Mouse (Mus musculus): Measurements from ENCODE around the gene Gm3854. TPM values are rescaled to one million over a fixed set of nuclear protein-coding genes. Genes with fewer than 3 reads are reported as not detected.
"Not testable (repeated sequence)": the region's sequence is repeated elsewhere in the genome, so short reads cannot be mapped to it uniquely, and the experiment has no call there.

The Gm3854 gene
- total RNA-seq (2021): under 1 TPM; 0.18 to 0.32 TPM
- long read RNA-seq, experiment 1, partial matches to known transcripts: 0 of 1 reads
- long read RNA-seq, experiment 1, other reads (novel, unspliced or antisense): 1 of 1 reads
- long read RNA-seq, experiment 2: 0 reads

DNA sequence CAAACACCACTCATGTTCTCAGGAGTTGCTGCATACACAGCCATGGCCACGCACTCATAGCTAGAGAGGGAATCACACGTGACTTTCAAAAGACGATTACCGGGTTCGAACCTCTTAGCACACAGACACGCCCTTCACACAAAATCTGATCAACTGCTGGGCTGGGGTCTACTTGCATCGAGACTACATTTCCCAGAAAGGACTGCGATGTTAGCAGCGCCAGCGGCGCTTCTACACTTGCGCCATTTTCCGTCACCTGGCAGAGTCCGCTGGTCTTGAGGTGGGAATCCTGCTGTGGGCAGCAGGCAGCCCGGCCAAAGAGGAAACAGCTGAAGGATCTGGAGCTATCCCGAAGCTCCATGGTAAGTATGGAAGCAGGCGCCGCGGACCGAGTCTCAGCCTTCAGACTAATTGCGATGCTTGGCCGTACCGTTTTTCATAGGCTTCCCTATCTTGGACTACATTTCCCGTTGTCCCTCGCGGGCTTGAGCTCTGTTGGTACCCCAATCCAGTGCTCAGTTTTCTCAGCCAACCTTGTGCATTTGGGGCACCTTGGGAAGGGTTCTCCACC lies at the start of gene Gm3854:
Gene Gm3854 (plus strand): TSS at position 259 of the 571 bp plus-strand sequence.
- intact Hi-C loops (cut with DNase I): no loop called here
- DNase-seq: peak in 1 of 2 experiments; percentile 34

DNA sequence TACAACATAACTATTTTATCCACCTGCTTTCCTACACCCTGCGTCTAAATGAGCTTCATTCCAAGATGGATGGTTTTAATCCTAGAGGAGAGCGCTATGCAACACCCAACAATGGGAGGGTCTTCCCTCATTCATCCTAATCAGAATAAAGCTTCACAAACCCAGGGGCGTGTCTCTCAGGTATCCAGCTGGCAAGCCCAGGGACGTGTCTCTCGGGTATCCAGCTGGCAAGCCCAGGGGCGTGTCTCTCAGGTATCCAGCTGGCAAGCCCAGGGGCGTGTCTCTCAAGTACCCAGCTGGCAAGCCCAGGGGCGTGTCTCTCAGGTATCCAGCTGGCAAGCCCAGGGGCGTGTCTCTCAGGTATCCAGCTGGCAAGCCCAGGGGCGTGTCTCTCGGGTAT lies 42.8 kb upstream of the Gm3854 start:
- intact Hi-C loops (cut with DNase I); DNase-seq: not testable (repeated sequence)

DNA sequence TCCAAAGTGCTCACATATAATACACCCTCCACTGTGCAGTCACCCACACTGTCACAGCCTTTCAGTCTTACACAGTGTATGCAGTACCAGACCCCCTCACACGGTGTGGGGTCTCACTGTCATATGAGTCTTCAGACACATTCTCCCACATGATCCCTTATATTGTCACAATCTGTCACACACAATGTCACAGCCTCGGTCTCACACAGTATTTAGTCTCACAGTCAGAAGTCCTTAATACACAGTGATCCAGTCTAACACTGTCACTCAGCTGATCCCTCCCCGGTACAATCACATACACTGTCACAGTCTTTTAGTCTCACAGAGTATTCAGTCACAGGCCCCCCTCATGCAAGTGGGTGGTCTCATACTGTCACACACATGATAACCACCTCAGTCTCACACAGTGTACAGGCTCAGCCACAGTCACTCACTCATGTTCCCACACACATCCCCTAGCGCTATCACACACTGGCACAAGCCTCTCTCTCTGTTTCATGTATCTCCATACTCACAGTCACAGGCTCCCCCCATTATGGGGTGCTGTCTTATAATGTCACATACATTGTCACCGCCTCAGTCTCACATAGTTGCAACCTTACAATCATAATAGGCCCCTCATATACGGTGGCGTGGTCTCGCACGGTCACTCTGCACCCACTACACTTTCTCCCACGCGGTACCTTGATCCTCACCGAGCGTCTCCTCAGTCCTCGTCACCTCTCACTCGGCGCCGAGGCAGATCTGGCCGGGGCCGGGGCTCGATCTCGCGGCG lies 12.9 kb upstream of the Gm3854 start:
- intact Hi-C loops (cut with DNase I): loop anchor here (5.0 kb wide), 1 partner anchor 43 kb away; the partner anchor contains the start of gene Zfp667
- DNase-seq: no peak

DNA sequence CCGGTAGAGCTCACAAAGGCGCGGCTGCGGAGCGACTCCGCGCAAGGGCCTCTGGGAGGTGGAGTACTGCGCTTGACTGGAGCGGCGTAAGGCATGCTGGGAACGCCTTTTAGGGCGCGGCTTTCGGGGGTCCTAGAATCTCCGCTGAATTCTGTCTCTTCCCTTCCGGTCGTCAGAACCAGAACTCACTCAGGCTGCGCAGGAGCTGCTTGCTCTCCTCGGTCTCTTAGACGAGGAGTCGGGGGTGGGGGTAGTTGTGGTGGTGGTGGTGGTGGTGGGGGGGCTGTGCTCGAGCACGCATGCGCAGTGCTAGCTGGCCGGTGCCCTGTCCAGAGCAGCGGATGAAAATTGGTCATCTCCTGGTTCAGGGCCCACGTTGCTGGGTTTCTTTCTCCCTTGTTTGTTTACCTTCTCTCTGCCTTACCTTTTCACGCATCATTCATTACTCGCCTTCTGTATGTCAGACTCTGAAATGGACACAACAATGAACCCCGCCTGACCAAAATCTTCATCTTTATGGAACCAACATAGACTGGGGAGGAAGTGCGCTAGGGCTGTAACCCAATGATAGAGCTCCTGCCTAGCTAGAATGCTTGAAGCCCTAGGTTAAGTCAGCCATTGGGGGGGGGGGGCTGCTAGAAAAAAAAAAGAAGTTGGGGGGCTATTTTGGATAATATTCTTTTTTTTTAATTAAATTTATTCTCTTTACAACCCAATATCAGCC lies 12.2 kb upstream of the Gm3854 start, which contains the start of gene Zfp583:
Gene Zfp583 (minus strand): TSS at position 53 of the 724 bp plus-strand sequence.
- intact Hi-C loops (cut with DNase I): loop anchor here (5.0 kb wide), 1 partner anchor 44 kb away; the partner anchor contains the start of gene Zfp667
- DNase-seq: peak; percentile 68 to 70

DNA sequence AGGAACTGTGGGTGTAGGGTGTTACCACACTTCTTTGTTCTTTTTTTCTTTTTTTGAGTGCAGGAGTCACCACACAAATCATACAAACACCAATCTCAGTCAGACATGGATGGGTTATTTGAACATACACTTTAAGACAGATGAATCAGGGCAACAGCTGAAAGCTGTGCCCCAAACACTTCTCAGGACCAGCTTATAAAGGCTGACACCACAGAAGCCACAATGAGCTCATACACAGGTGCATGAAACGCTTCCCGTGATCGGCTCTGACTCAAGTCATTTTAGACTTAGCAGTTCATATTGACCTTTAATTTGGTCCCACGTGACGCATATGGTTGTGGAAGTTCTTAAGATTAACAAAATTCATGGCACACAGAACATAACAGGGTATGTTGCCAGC lies 3.7 kb upstream of the Gm3854 start:
- intact Hi-C loops (cut with DNase I): no loop called here

DNA sequence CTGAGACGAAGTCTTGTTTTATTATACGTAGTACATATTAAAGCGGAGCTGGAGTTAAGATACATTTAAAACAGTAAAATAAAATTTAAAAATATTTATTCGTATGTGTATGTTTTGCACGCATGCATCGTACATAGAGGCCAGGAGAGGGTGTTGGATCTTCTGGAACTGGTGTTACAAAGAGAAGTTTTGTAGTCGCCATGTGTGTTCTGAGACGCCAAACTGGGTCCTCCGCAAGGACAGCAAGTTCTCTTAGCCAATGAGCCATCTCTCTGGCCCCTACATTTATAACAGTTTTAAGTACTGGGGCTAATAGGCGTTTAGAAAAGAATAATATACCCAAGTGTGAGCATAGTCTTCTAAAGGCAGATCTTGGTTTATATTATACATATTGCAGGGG lies 565 bp downstream of the Gm3854 start:
- no peak for DNase-seq
- intact Hi-C loops (cut with DNase I): no loop called here

More for the DNA sequence above, 3.7 kb upstream of the Gm3854 start:
- no peak for DNase-seq

DNA sequence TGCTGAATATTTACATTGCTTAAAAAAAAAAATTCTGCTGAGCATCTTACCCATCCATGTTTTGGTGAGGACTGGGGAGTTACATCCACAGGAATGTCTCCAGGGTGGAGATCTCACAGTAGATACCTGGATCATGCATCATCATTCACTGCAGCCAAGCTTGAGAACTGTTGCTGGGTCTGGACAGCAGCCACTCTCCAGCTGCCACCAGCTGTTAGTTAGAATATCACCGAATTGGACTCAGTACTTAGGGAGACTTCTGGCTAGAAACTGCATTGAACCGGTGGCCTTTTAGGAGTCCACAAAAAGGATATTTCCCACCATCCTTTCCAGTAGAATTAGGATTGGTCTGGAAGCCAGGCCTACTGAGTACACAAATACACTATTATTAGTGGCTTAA lies 14.6 kb downstream of the Gm3854 start:
- DNase-seq: no peak
- intact Hi-C loops (cut with DNase I): loop anchor here (5.0 to 10.0 kb wide), 3 partner anchors 337 to 579 kb away; partner anchors contain the start of gene Zim1

DNA sequence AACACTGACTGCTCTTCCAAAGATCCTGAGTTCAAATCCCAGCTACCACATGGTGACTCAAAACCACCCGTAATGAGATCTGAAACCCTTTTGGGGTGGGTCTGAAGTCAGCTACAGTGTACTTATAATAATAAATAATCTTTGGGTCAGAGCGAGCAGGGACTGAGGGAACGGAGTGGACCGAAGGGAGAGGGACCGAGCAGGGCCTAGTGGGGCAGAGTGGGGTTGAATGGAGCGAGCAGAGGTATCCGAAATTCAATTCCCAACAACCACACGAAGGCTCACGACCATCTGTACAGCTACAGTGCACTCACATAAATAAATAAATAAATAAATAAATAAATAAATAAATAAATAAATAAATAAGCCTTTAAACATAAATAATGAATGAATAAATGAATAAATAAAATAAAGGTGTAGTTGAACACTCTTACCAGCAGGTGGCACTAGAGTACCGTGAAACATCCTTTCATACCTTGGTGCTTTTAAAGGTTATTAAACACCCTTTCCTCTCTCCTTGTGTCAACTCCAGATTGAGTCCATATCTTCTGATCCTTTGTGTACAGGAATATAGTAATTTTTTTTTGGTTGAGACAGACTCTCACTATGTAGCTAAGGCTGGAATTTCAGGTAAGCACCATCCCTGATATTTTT lies 15.5 kb downstream of the Gm3854 start:
- intact Hi-C loops (cut with DNase I): loop anchor here (1.0 to 10.0 kb wide), 4 partner anchors 71 to 578 kb away; partner anchors contain the start of gene Zim1
- no peak for DNase-seq

DNA sequence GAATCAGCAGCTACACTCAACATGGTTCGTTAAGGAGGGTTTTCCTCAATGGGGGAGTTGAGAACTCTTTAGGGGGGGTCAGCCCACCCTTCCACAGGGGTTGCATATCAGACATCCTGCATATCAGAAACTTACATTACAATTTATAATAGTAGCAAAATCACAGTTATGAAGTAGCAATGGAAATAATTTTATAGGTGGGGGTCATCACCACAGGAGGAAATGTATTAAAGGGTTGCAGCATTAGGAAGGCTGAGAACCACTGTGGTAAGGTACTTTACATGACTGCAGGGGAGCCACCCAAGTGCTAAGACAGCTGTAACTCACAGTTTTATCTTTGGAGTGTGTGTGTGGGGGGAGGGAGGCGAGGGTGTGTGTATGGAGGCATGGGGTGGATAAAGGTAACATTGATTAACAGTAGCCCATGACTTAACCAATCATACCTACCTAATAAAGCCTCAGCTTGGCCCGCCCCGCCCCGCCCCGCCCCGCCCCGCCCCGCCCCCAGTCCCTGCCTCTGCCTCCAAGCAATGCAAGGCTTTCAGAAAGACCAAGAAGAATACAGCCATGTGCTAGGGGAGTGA lies 17.0 kb downstream of the Gm3854 start:
- intact Hi-C loops (cut with DNase I): no loop called here
- DNase-seq: no peak

DNA sequence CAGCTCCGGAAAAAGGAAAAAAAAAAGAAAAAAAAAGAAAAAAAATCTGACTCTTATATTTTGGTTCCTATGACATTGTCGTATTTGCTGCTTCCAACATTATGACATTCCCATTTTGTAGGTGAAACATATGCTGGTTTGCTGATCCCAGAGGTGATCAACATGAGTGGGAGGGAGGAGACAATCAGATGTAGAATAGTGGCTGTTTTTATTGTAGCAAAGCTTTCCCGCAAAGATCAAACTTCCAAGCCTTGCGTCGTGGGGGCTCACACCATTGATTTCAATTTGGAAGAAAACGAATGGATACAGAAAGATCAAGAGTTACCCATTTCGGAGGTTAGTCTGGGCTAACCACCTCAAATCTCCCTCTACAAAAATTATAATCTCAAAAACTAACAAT lies 18.2 kb downstream of the Gm3854 start:
- intact Hi-C loops (cut with DNase I): no loop called here

DNA sequence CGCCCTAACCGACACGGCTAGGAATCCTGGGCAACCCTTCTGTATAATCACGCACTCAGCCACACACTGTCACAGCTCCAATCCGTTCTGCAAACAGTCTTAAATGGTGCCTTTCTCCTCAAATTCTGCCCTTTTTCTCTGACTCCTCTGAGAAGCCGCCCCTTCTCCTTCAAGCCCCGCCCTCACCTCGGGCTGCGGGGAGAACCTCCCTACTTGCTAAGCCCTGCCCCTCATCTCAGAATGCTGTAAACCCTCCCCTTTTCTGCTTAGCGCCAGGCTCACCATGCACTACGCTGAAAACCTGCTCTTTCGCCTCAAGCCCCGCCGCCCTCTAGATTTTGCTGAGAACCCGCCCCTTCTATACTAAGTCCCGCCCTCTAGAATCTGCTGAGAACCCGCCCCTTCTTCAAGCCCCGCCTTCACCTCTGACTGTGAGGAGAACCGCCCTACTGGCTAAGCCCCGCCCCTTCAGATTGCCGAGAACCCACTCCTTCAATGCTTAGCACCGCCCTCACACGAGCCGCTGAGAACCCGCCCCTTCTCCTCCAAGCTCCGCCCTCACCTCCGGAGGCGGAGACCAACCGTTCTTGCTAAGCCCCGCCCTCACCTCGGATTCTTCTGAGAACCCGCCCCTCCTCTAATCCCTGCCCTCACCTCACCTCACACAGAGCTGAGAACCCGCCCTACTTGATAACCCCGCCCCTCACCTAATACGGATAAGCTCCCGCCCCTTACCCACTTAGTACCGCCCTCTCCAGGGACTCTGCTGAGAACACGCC lies 18.9 kb downstream of the Gm3854 start:
- intact Hi-C loops (cut with DNase I): no loop called here
- peak; percentile 95 to 96 for DNase-seq

More for the DNA sequence above, 18.2 kb downstream of the Gm3854 start:
- DNase-seq: no peak

DNA sequence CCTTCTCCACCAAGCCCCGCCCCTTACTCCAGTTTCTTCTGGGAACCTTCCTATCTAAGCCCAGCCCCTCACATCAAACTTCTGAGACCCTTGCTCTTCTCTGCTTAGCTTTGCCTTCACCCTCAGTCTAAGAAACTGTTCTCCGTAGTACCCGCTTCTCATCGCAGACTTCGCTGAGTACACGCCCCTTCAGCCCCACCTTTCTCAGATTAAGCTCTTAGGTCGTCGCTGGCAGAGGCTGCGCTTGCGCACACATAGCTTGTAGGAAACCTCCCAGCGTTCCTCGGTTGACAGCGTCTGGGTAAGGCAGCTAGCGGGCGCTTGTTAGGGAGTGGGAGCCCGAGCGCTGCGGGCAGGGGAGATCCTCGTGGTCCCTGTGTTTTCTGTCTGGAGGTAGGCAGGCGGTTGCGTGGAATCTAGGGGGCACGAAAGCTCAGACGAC lies 19.5 kb downstream of the Gm3854 start, which contains the start of gene Zfp78:
Gene Zfp78 (plus strand): TSS at position 234 of the 442 bp plus-strand sequence.
- DNase-seq: peak in 1 of 2 experiments; percentile 74
- intact Hi-C loops (cut with DNase I): no loop called here

DNA sequence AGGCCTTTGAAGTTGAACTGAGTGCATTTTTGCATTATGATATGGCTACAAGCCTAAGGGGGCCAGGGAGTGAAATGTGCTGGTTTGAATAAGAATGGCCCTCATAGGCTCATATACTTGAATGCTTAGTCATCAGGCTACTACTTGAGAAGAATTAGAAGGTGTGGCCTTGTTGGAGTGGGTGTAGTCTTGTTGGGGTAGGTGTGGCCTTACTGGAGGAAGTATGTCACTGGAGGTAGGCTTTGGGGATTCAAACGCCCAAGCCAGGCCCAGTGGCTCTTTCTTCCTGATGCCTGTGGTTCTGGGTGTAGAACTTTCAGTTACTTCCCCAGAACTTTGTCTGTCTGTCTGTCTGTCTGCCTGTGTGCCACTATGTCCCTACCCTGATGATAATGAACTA lies 21.2 kb downstream of the Gm3854 start:
- DNase-seq: no peak
- intact Hi-C loops (cut with DNase I): no loop called here

DNA sequence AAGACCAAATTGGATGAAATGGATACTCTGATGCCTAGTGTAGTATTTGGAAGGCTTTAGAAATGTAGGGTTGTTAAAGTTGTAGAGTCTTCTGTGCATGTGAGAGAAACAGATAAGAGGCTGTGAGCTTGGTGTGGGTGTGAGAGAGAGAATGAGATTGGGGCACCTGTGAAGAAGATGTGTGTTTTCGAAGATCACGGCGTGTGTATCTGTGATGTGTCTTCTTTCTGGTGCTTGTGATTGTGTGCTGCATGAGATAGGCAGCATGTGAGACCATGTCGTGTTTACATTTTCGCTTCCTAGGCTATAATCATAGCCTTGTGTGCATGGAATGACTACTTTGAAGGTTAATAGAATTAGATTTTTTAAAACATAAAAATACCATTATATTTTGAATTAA lies 23.6 kb downstream of the Gm3854 start:
- no peak for DNase-seq
- intact Hi-C loops (cut with DNase I): no loop called here

DNA sequence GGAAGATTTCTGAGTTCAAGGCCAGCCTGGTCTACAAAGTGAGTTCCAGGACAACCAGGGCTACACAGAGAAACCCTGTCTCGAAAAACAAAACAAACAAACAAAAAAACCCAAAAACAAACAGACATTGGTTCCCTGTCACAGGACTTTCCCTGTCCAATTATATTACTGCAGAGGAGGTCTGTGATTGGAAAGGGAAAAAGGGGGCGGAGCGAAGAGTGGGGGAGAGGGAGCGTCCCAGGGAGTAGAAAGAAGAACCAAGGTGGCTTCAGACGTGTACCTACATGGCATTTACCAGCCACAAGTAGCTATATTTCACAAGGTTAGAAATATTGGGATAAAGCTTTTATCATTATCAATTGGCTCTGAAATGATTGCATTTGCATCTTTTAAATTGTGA lies 24.6 kb downstream of the Gm3854 start:
- intact Hi-C loops (cut with DNase I): not testable (repeated sequence)

DNA sequence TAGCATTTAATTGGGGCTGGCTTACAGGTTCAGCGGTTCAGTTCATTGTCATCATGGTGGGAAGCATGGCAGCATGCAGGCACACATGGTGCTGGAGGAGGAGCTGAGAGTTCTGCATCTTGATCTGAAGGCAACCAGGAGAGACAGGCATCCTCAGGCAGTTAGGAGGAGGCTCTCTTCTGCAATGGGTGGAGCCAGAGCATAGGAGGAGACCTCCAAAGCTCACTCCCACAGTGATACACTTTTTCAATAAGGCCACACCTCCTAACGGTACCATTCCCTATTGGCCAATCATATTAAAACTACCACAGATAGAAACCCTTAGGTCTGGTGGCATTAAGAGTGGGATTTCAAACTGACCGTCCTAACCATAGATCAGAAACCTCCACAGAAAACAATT lies 25.9 kb downstream of the Gm3854 start:
- DNase-seq: no peak
- intact Hi-C loops (cut with DNase I): no loop called here

More for the DNA sequence above, 24.6 kb downstream of the Gm3854 start:
- DNase-seq: not testable (repeated sequence)

DNA sequence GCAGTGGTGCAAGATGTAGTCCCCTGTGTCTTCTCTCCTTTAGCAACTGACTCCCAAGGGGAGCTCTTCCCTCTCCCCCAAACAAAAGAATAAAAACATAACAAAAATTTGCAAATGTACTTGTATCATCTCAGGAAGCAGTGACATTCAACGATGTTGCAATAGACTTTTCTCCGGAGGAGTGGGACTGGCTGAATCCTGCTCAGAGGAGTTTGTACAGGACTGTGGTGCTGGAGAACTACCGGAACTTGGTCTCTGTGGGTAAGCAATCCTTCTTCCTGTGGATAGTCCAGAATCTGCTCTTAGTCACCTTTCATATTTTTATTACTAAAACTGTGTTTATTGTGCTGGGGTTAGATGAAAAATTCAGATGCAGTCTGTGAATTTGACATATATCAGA lies 29.4 kb downstream of the Gm3854 start:
- intact Hi-C loops (cut with DNase I): no loop called here
- DNase-seq: no peak

DNA sequence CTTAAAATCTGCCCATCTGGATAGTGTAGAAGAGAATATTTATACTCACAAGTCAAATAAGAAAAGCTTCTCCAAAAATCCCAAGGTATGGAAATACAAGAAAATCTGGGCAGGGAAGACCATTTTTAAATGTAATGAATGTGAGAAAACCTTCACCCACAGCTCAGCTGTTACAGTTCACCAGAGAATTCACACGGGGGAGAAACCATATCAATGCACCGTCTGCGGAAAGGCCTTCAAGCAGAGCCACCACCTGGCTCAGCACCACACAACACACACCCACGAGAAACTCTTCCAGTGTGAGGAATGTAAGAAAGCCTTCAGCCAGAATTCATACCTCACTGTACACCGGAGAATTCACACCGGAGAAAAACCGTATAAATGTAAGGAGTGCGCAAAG lies 34.9 kb downstream of the Gm3854 start:
- DNase-seq: no peak
- intact Hi-C loops (cut with DNase I): no loop called here

DNA sequence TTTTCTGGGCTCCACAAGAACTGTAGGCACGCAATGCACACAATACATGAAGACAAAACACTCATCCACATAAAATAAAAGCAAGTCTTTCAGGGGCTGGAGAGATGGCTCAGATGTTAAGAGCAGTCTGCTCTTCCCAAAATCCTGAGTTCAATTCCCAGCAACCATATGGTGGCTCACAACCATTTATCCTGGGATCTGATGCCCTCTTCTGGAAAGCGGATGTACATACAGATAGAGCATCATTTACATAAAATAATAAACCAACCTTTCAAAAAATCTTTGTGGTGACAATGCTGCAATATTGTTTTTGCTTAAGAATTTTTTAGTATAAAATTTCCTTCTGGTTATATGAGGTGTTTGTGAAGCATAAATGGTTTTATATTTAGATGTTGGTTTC lies 37.9 kb downstream of the Gm3854 start:
- intact Hi-C loops (cut with DNase I): no loop called here
- DNase-seq: no peak

Measured in gastrocnemius, postnatal 36 days (tissue).